Mouse (Mus musculus) heart, postnatal 0 days (tissue): ENCODE measurements around the gene Med25. TPM values are rescaled to one million over a fixed set of nuclear protein-coding genes. Genes with fewer than 3 reads are reported as not detected.

Experiments used
- ATAC-seq: fragments of 200-750 bp; cut with Nextera tagmentation; 2 replicates; pipeline ENCODE4 v1.8.0; 2017; ENCODE audit warnings: low read depth, moderate number of reproducible peaks, moderate library complexity; ENCODE audit not compliant: insufficient read depth
- DNase-seq: peaks from one replicate; pipeline ENCODE4 v3.0.0-alpha.2; 2016; ENCODE audit warnings: low spot score
- H3K27ac ChIP-seq: fragments of 300-500 bp; sonication (generic); 2 replicates; pipeline ENCODE4 v1.5.1; 2014; ENCODE audit warnings: low read depth, mild to moderate bottlenecking
- H3K27me3 ChIP-seq: fragments of 300-500 bp; sonication (generic); 2 replicates; pipeline ENCODE4 v1.6.1; 2014; ENCODE audit warnings: low read length, mixed read lengths; ENCODE audit not compliant: control insufficient read depth, insufficient read depth
- H3K36me3 ChIP-seq: fragments of 300-500 bp; sonication (generic); replicated peaks from 2 replicates; pipeline ENCODE4 v1.6.1; 2014; ENCODE audit warnings: low read length, mixed read lengths; ENCODE audit not compliant: control insufficient read depth, insufficient read depth
- H3K4me1 ChIP-seq: fragments of 300-500 bp; sonication (generic); 2 replicates; pipeline ENCODE4 v1.6.1; 2014; ENCODE audit warnings: antibody characterized with exemption; ENCODE audit not compliant: control insufficient read depth, insufficient read depth
- H3K4me2 ChIP-seq: fragments of 300-500 bp; sonication (generic); 2 replicates; pipeline ENCODE4 v1.6.1; 2014; ENCODE audit warnings: low read depth, mild to moderate bottlenecking, low read length, moderate library complexity
- H3K4me3 ChIP-seq: fragments of 300-500 bp; sonication (generic); 2 replicates; pipeline ENCODE4 v1.5.1; 2014; ENCODE audit warnings: low read depth, low read length
- H3K9ac ChIP-seq: fragments of 300-500 bp; sonication (generic); replicated peaks from 2 replicates; pipeline ENCODE4 v1.6.1; 2014; ENCODE audit warnings: low read depth, low read length, mixed read lengths
- H3K9me3 ChIP-seq: fragments of 300-500 bp; sonication (generic); replicated peaks from 2 replicates; pipeline ENCODE4 v1.6.1; 2016; ENCODE audit warnings: low read length; ENCODE audit not compliant: control insufficient read depth
- CTCF ChIP-seq: IDR thresholded peaks from 2 replicates; pipeline ENCODE4 v1.5.1; 2016; ENCODE audit warnings: antibody characterized with exemption, control low read depth, low read depth
- EP300 ChIP-seq: IDR thresholded peaks from 2 replicates; pipeline ENCODE4 v1.6.1; 2016; ENCODE audit warnings: antibody characterized with exemption, low read depth
- WGBS: fragments of 180-500 bp; shearing (Covaris S2); extraction: QIAGEN DNeasy Blood & Tissue Kit; methylation state at CpG from one replicate; pipeline ENCODE4 v1.1.7; 2014; 5-methylcytosine and 5-hydroxymethylcytosine counted together
- polyA plus RNA-seq: library from polyadenylated mRNA; unstranded; fragments of >200 nt; fragmentation: Nextera tagmentation; extraction: Ambion mirVana; gene quantifications from 2 replicates; pipeline ENCODE4 v1.2.1, GENCODE M21; 2015
- total RNA-seq: library from RNA; depleted of rRNA; stranded (reverse); fragments of >200 nt; gene quantifications from 2 replicates; pipeline ENCODE4 v1.2.3, GENCODE M21; 2014; ENCODE audit warnings: low replicate concordance

Gene Med25
- total and polyA plus RNA-seq, 2 experiments from 2014 or later: 73.3 to 112 TPM

GRCm38 (mm10) chr7:44847772-44848171 lies 44.7 kb downstream of the Med25 start:
- H3K9ac ChIP-seq: peak overlapping the region; percentile 48
- ATAC-seq (no peak), DNase-seq (no peak)
- TF ChIP-seq CTCF (no peak), EP300 (no peak)
- H3K9me3 ChIP-seq: no peaks in the 10 kb centered on the region
- H3K4me2 ChIP-seq: peak overlapping the region; percentile 82
- H3K36me3 ChIP-seq: peaks cover 43% of the 10 kb centered on the region
- H3K4me3 ChIP-seq: peak overlapping the region; percentile 81
- H3K27me3 ChIP-seq: no peaks in the 10 kb centered on the region
- H3K4me1 ChIP-seq: peaks cover 16% of the 10 kb centered on the region
- H3K27ac ChIP-seq: no peak overlapping the region
- WGBS: 71% methylated on average over 5 of the region's 5 CpGs

- H3K4me2 ChIP-seq: no peak overlapping the region
- 82% methylated on average over 7 of the region's 7 CpGs for WGBS
- H3K4me1 ChIP-seq: peaks cover 16% of the 10 kb centered on the region
- no peaks in the 10 kb centered on the region for H3K27me3 ChIP-seq
- TF ChIP-seq CTCF: no peak
- TF ChIP-seq EP300: no peak
- H3K9ac ChIP-seq: no peak overlapping the region
- ATAC-seq (no peak), DNase-seq (no peak)
- H3K27ac ChIP-seq: no peak overlapping the region
- H3K36me3 ChIP-seq: peaks cover 52% of the 10 kb centered on the region
- no peak overlapping the region for H3K4me3 ChIP-seq
- no peaks in the 10 kb centered on the region for H3K9me3 ChIP-seq
Measured at GRCm38 (mm10) chr7:44846804-44847203, 45.7 kb downstream of the Med25 start.

GRCm38 (mm10) chr7:44845006-44845405 lies 47.5 kb downstream of the Med25 start:
- H3K4me3 ChIP-seq: no peak overlapping the region
- peaks cover 5% of the 10 kb centered on the region; the same call in 1 of the 2 replicates for H3K27me3 ChIP-seq
- ATAC-seq (no peak), DNase-seq (no peak)
- TF ChIP-seq EP300: no peak
- H3K27ac ChIP-seq: no peak overlapping the region
- no peak overlapping the region for H3K9ac ChIP-seq
- H3K9me3 ChIP-seq: no peaks in the 10 kb centered on the region
- H3K4me1 ChIP-seq: peaks cover 11% of the 10 kb centered on the region
- WGBS: 94% methylated on average over 10 of the region's 10 CpGs
- peaks cover 63% of the 10 kb centered on the region for H3K36me3 ChIP-seq
- H3K4me2 ChIP-seq: no peak overlapping the region

- no peak overlapping the region for H3K27ac ChIP-seq
- H3K27me3 ChIP-seq: peaks cover 5% of the 10 kb centered on the region; the same call in 1 of the 2 replicates
- no peak overlapping the region for H3K4me2 ChIP-seq
- no peak overlapping the region for H3K9ac ChIP-seq
- DNase-seq (no peak), ATAC-seq (no peak)
- H3K4me3 ChIP-seq: no peak overlapping the region
- no peak for TF ChIP-seq EP300
- no peak for TF ChIP-seq CTCF
- H3K4me1 ChIP-seq: peaks cover 11% of the 10 kb centered on the region
- WGBS: 82% methylated on average over 8 of the region's 8 CpGs
- H3K9me3 ChIP-seq: no peaks in the 10 kb centered on the region
- H3K36me3 ChIP-seq: peaks cover 62% of the 10 kb centered on the region
Measured at GRCm38 (mm10) chr7:44841825-44842463, 50.6 kb downstream of the Med25 start.

- Histone ChIP-seq H3K9ac (no peak overlapping the region), H3K27me3 (peaks cover 5% of the 10 kb centered on the region; the same call in 1 of the 2 replicates), H3K36me3 (peaks cover 47% of the 10 kb centered on the region), H3K4me2 (no peak overlapping the region), H3K27ac (no peak overlapping the region), H3K4me3 (no peak overlapping the region), H3K9me3 (no peaks in the 10 kb centered on the region), H3K4me1 (peaks cover 20% of the 10 kb centered on the region)
- 61% methylated on average over 14 of the region's 14 CpGs for WGBS
- DNase-seq (no peak), ATAC-seq (no peak)
- TF ChIP-seq CTCF (no peak), EP300 (no peak)
Measured at GRCm38 (mm10) chr7:44840426-44840825, 52.1 kb downstream of the Med25 start.
